Mouse (Mus musculus) stomach, postnatal 0 days (tissue): ENCODE data around the gene Rrbp1. TPM values are rescaled to one million over a fixed set of nuclear protein-coding genes. Genes with fewer than 3 reads are reported as not detected.

ENCODE experiments used
- ATAC-seq: fragments of 200-750 bp; cut with Nextera tagmentation; 2 replicates; pipeline ENCODE4 v1.8.0; 2017; ENCODE audit not compliant: low FRiP score, low TSS enrichment
- DNase-seq: peaks from one replicate; pipeline ENCODE4 v3.0.0-alpha.2; 2016; ENCODE audit warnings: low spot score
- H3K27ac ChIP-seq: fragments of 300-500 bp; sonication (generic); replicated peaks from 2 replicates; pipeline ENCODE4 v1.5.1; 2014; ENCODE audit warnings: mild to moderate bottlenecking, control low read depth
- H3K27me3 ChIP-seq: fragments of 300-500 bp; sonication (generic); 2 replicates; pipeline ENCODE4 v1.6.1; 2014; ENCODE audit warnings: low read length; ENCODE audit not compliant: control insufficient read depth, insufficient read depth
- H3K36me3 ChIP-seq: fragments of 300-500 bp; sonication (generic); 2 replicates; pipeline ENCODE4 v1.6.1; 2014; ENCODE audit warnings: low read length, mixed read lengths; ENCODE audit not compliant: control insufficient read depth, insufficient read depth
- H3K4me1 ChIP-seq: fragments of 300-500 bp; sonication (generic); replicated peaks from 2 replicates; pipeline ENCODE4 v1.6.1; 2014; ENCODE audit warnings: antibody characterized with exemption; ENCODE audit not compliant: control insufficient read depth, insufficient read depth
- H3K4me2 ChIP-seq: fragments of 300-500 bp; sonication (generic); replicated peaks from 2 replicates; pipeline ENCODE4 v1.6.1; 2014; ENCODE audit warnings: low read depth, mild to moderate bottlenecking, control low read depth, moderate library complexity
- H3K4me3 ChIP-seq: fragments of 300-500 bp; sonication (generic); 2 replicates; pipeline ENCODE4 v1.5.1; 2014; ENCODE audit warnings: low read depth, low read length, control low read depth
- H3K9ac ChIP-seq: fragments of 300-500 bp; sonication (generic); 2 replicates; pipeline ENCODE4 v1.6.1; 2014; ENCODE audit warnings: mild to moderate bottlenecking, low read length, control low read depth, mixed read lengths
- H3K9me3 ChIP-seq: fragments of 300-500 bp; sonication (generic); 2 replicates; pipeline ENCODE4 v1.6.1; 2016; ENCODE audit warnings: low read length; ENCODE audit not compliant: control insufficient read depth
- CTCF ChIP-seq: IDR thresholded peaks from 2 replicates; pipeline ENCODE4 v1.5.1; 2016; ENCODE audit warnings: antibody characterized with exemption, low read depth, mild to moderate bottlenecking, moderate library complexity
- EP300 ChIP-seq: optimal IDR thresholded peaks from 2 replicates; pipeline ENCODE3; 2016; ENCODE audit warnings: antibody characterized with exemption
- WGBS: fragments of 180-500 bp; shearing (Covaris S2); extraction: QIAGEN DNeasy Blood & Tissue Kit; methylation state at CpG from one replicate; pipeline ENCODE4 v1.1.7; 2014; 5-methylcytosine and 5-hydroxymethylcytosine counted together
- polyA plus RNA-seq: library from polyadenylated mRNA; unstranded; fragments of >200 nt; fragmentation: Nextera tagmentation; extraction: Ambion mirVana; gene quantifications from 2 replicates; pipeline ENCODE4 v1.2.1, GENCODE M21; 2015

Rrbp1 gene
- polyA plus RNA-seq, 1 experiment from 2014 or later, result 69.0 TPM

GRCm38 (mm10) chr2:143949217-143949616 is 61.8 kb downstream of the Rrbp1 start:
- 93% methylated on average over 6 of the region's 6 CpGs for WGBS
- Histone ChIP-seq H3K9ac (no peak overlapping the region), H3K27me3 (no peaks in the 10 kb centered on the region), H3K36me3 (peaks cover 70% of the 10 kb centered on the region), H3K4me1 (no peaks in the 10 kb centered on the region), H3K4me2 (no peak overlapping the region), H3K9me3 (no peaks in the 10 kb centered on the region), H3K27ac (no peak overlapping the region), H3K4me3 (no peak overlapping the region)
- DNase-seq (no peak), ATAC-seq (no peak)
- TF ChIP-seq CTCF (no peak), EP300 (no peak)

GRCm38 (mm10) chr2:143948416-143948815 is 62.6 kb downstream of the Rrbp1 start:
- DNase-seq, result no peak
- Histone ChIP-seq H3K4me3 (no peak overlapping the region), H3K27me3 (no peaks in the 10 kb centered on the region), H3K4me1 (no peaks in the 10 kb centered on the region), H3K9me3 (no peaks in the 10 kb centered on the region), H3K9ac (no peak overlapping the region), H3K27ac (no peak overlapping the region), H3K4me2 (no peak overlapping the region), H3K36me3 (peaks cover 64% of the 10 kb centered on the region)
- no peak for ATAC-seq
- no peak for TF ChIP-seq EP300
- no peak for TF ChIP-seq CTCF
- 69% methylated on average over 4 of the region's 4 CpGs for WGBS

GRCm38 (mm10) chr2:143947981-143948380 is 63.1 kb downstream of the Rrbp1 start:
- no peaks in the 10 kb centered on the region for H3K9me3 ChIP-seq
- H3K4me2 ChIP-seq, result no peak overlapping the region
- ATAC-seq, result no peak
- H3K36me3 ChIP-seq, result peaks cover 60% of the 10 kb centered on the region
- DNase-seq, result no peak
- H3K27me3 ChIP-seq, result no peaks in the 10 kb centered on the region
- WGBS, result 75% methylated on average over 3 of the region's 3 CpGs
- TF ChIP-seq CTCF, result no peak
- no peak for TF ChIP-seq EP300
- no peak overlapping the region for H3K9ac ChIP-seq
- no peak overlapping the region for H3K27ac ChIP-seq
- no peaks in the 10 kb centered on the region for H3K4me1 ChIP-seq
- H3K4me3 ChIP-seq, result no peak overlapping the region

- H3K27ac ChIP-seq, result no peak overlapping the region
- no peak for DNase-seq
- no peaks in the 10 kb centered on the region for H3K27me3 ChIP-seq
- H3K4me3 ChIP-seq, result no peak overlapping the region
- ATAC-seq, result no peak
- no peaks in the 10 kb centered on the region for H3K4me1 ChIP-seq
- TF ChIP-seq EP300 (no peak), CTCF (no peak)
- H3K9me3 ChIP-seq, result no peaks in the 10 kb centered on the region
- WGBS, result 72% methylated on average over 2 of the region's 2 CpGs
- no peak overlapping the region for H3K9ac ChIP-seq
- H3K4me2 ChIP-seq, result no peak overlapping the region
- H3K36me3 ChIP-seq, result peaks cover 49% of the 10 kb centered on the region
Measured at GRCm38 (mm10) chr2:143946399-143946798, 64.7 kb downstream of the Rrbp1 start.

- no peak overlapping the region for H3K9ac ChIP-seq
- WGBS, result 82% methylated on average over 7 of the region's 7 CpGs
- peak; percentile 78 for DNase-seq
- H3K4me3 ChIP-seq, result no peak overlapping the region
- H3K4me2 ChIP-seq, result no peak overlapping the region
- ATAC-seq, result peak; percentile 78
- H3K4me1 ChIP-seq, result no peaks in the 10 kb centered on the region
- no peaks in the 10 kb centered on the region for H3K9me3 ChIP-seq
- H3K36me3 ChIP-seq, result peaks cover 44% of the 10 kb centered on the region
- H3K27me3 ChIP-seq, result no peaks in the 10 kb centered on the region
- TF ChIP-seq CTCF (peak; percentile 78), EP300 (no peak)
- H3K27ac ChIP-seq, result no peak overlapping the region
Measured at GRCm38 (mm10) chr2:143945466-143946075, 65.5 kb downstream of the Rrbp1 start.

GRCm38 (mm10) chr2:143944796-143945195 is 66.3 kb downstream of the Rrbp1 start:
- WGBS, result 87% methylated on average over 3 of the region's 3 CpGs
- no peak overlapping the region for H3K27ac ChIP-seq

More at GRCm38 (mm10) chr2:143944796-143945195, 66.3 kb downstream of the Rrbp1 start:
- no peak for TF ChIP-seq CTCF
- TF ChIP-seq EP300, result no peak
- no peak overlapping the region for H3K9ac ChIP-seq
- no peaks in the 10 kb centered on the region for H3K9me3 ChIP-seq
- no peaks in the 10 kb centered on the region for H3K4me1 ChIP-seq
- peaks cover 38% of the 10 kb centered on the region for H3K36me3 ChIP-seq
- no peak for ATAC-seq
- H3K4me2 ChIP-seq, result no peak overlapping the region
- no peaks in the 10 kb centered on the region for H3K27me3 ChIP-seq
- no peak for DNase-seq
- H3K4me3 ChIP-seq, result no peak overlapping the region
